Mouse (Mus musculus) erythroblast, embryonic 14.5 days (primary cell): ENCODE data around the gene Adarb1.

Experiments used
- GATA1 ChIP-seq: IDR thresholded peaks from 2 replicates; pipeline ENCODE4 v1.6.1; 2012; ENCODE audit warnings: low read length, inconsistent platforms, mixed read lengths
- TAL1 ChIP-seq: IDR thresholded peaks from 3 replicates; pipeline ENCODE4 v1.6.1; 2012; ENCODE audit warnings: low read length, inconsistent platforms, mixed read lengths

DNA sequence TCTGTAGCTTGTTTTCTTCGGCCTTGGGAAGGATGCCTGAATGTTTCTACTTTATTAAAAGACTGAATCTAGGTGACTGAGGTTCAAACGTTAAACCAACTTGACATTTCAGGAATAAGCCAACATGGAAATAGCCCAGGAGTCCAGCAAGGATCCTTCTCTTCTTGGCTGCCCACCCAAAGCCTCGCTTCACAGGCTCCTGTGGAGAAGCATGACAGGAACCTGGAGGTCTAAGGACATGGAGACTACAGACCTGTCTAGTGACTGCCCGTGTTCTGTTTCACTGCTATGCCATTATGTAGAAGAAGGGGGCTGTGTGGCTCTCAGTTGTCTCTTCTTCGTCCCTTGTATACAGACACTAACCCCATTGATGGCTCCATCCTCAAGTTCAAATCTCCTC, 11.9 kb upstream of the Adarb1 start:
- TF ChIP-seq TAL1 (no peak), GATA1 (no peak)
